Mouse (Mus musculus): ENCODE measurements around the gene Rpl35. TPM values are rescaled to one million over a fixed set of nuclear protein-coding genes. Genes with fewer than 3 reads are reported as not detected.

Gene Rpl35
- 412 TPM for polyA plus RNA-seq (2015; fragmentation: Illumina TruSeq; extraction: RNeasy Lipid Tissue Mini Kit (QIAGEN cat#74804); ENCODE audit: low read depth, low replicate concordance)

DNA sequence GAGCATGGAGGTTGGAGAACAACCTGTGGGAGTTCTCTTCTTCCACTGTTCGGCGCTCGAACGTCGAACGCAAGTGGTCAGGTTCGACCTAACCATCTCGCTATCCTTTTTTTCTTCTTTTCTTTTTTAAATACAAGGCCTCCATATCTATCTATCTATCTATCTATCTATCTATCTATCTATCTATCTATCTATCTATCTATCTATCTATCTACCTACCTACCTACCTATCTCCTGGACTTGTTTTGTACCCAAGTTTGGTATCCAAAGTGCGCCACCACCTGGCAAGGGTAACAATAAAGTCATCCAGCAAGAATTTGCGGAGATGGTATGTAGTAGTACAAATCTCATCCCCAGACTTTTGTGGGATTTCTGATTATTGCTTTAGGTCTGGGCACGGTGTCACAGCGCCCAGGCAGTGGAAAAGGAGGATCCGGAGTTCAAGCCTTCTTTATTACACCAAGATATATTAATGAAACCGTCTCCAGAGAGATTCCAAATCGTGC lies at the start of gene Rpl35:
TSS of gene Rpl35 (minus strand) at position 51 of the 506 bp plus-strand sequence.

GRCm38 (mm10) chr2:39004880-39005435 lies 466 bp downstream of the Rpl35 start, which contains the start of gene Arpc5l:
TSS of gene Arpc5l (plus strand) at chr2:39005348.

GRCm38 (mm10) chr2:38997386-38998374 lies 7.7 kb downstream of the Rpl35 start, which contains the start of gene Wdr38:
TSS of gene Wdr38 (plus strand) at chr2:38997476.

Other genes with a start within 250 kb of the Rpl35 start
- gene Nr6a1, start 77.9 kb downstream of the Rpl35 start, polyA plus RNA-seq (2015; fragmentation: Illumina TruSeq; extraction: RNeasy Lipid Tissue Mini Kit (QIAGEN cat#74804); ENCODE audit: low read depth, low replicate concordance), result 4.9 TPM
- gene Olfml2a, start 73.6 kb downstream of the Rpl35 start, polyA plus RNA-seq (2015; fragmentation: Illumina TruSeq; extraction: RNeasy Lipid Tissue Mini Kit (QIAGEN cat#74804); ENCODE audit: low read depth, low replicate concordance), result 2.3 TPM
- 0.74 TPM for gene Wdr38, start 8.1 kb downstream of the Rpl35 start, polyA plus RNA-seq (2015; fragmentation: Illumina TruSeq; extraction: RNeasy Lipid Tissue Mini Kit (QIAGEN cat#74804); ENCODE audit: low read depth, low replicate concordance)
- 168 TPM for gene Arpc5l, start 276 bp downstream of the Rpl35 start, polyA plus RNA-seq (2015; fragmentation: Illumina TruSeq; extraction: RNeasy Lipid Tissue Mini Kit (QIAGEN cat#74804); ENCODE audit: low read depth, low replicate concordance)
- gene Golga1, start 59.9 kb upstream of the Rpl35 start, polyA plus RNA-seq (2015; fragmentation: Illumina TruSeq; extraction: RNeasy Lipid Tissue Mini Kit (QIAGEN cat#74804); ENCODE audit: low read depth, low replicate concordance), result 30.6 TPM
- gene Scai, start 185.1 kb upstream of the Rpl35 start, polyA plus RNA-seq (2015; fragmentation: Illumina TruSeq; extraction: RNeasy Lipid Tissue Mini Kit (QIAGEN cat#74804); ENCODE audit: low read depth, low replicate concordance), result 25.9 TPM
- 55.8 TPM for gene Ppp6c, start 220.8 kb upstream of the Rpl35 start, polyA plus RNA-seq (2015; fragmentation: Illumina TruSeq; extraction: RNeasy Lipid Tissue Mini Kit (QIAGEN cat#74804); ENCODE audit: low read depth, low replicate concordance)

All from brain, adult 10 weeks (tissue).